Mouse (Mus musculus): Measurements from ENCODE around the gene Rasgrf1. TPM values are rescaled to one million over a fixed set of nuclear protein-coding genes. Genes with fewer than 3 reads are reported as not detected.

Gene Rasgrf1
- polyA plus RNA-seq, 1 experiment: 124 TPM

GRCm38 (mm10) chr9:89901184-89901583 is 8.5 kb upstream of the Rasgrf1 start:
- Histone ChIP-seq H3K27ac (ENCODE audit: insufficient read depth, low read length) (no peak overlapping the region), H3K4me3 (ENCODE audit: insufficient read depth, low read length) (no peak overlapping the region), H3K4me1 (ENCODE audit: control insufficient read depth, insufficient read depth, low read length) (no peaks in the 10 kb centered on the region)
- no peak for TF ChIP-seq POLR2A (IDR thresholded peaks at IDR 0.05; ENCODE audit: extremely low read depth, insufficient read depth, low read length)
- no peak for TF ChIP-seq CTCF (IDR thresholded peaks at IDR 0.05; ENCODE audit: extremely low read depth, insufficient read depth, low read length)

- H3K4me1 ChIP-seq (ENCODE audit: control insufficient read depth, insufficient read depth, low read length): no peaks in the 10 kb centered on the region
- H3K4me3 ChIP-seq (ENCODE audit: insufficient read depth, low read length): no peak overlapping the region
- TF ChIP-seq CTCF (IDR thresholded peaks at IDR 0.05; ENCODE audit: extremely low read depth, insufficient read depth, low read length) (no peak), POLR2A (IDR thresholded peaks at IDR 0.05; ENCODE audit: extremely low read depth, insufficient read depth, low read length) (no peak)
- H3K27ac ChIP-seq (ENCODE audit: insufficient read depth, low read length): no peak overlapping the region
Observed at GRCm38 (mm10) chr9:89902813-89903212, 6.9 kb upstream of the Rasgrf1 start.

- TF ChIP-seq POLR2A (IDR thresholded peaks at IDR 0.05; ENCODE audit: extremely low read depth, insufficient read depth, low read length): no peak
- no peaks in the 10 kb centered on the region for H3K4me1 ChIP-seq (ENCODE audit: control insufficient read depth, insufficient read depth, low read length)
- H3K4me3 ChIP-seq (ENCODE audit: insufficient read depth, low read length): no peak overlapping the region
- no peak overlapping the region for H3K27ac ChIP-seq (ENCODE audit: insufficient read depth, low read length)
Observed at GRCm38 (mm10) chr9:89906645-89907044, 3.1 kb upstream of the Rasgrf1 start.

GRCm38 (mm10) chr9:89907941-89908340 is 1.8 kb upstream of the Rasgrf1 start:
- no peak for TF ChIP-seq CTCF (IDR thresholded peaks at IDR 0.05; ENCODE audit: extremely low read depth, insufficient read depth, low read length)
- no peak for TF ChIP-seq POLR2A (IDR thresholded peaks at IDR 0.05; ENCODE audit: extremely low read depth, insufficient read depth, low read length)
- H3K4me3 ChIP-seq (ENCODE audit: insufficient read depth, low read length): no peak overlapping the region; the same call in 1 of the 2 replicates
- no peaks in the 10 kb centered on the region for H3K4me1 ChIP-seq (ENCODE audit: control insufficient read depth, insufficient read depth, low read length)
- H3K27ac ChIP-seq (ENCODE audit: insufficient read depth, low read length): no peak overlapping the region

GRCm38 (mm10) chr9:89908601-89909000 is 1.1 kb upstream of the Rasgrf1 start:
- H3K4me3 ChIP-seq (ENCODE audit: insufficient read depth, low read length): peak overlapping the region; percentile 85
- H3K4me1 ChIP-seq (ENCODE audit: control insufficient read depth, insufficient read depth, low read length): no peaks in the 10 kb centered on the region
- TF ChIP-seq CTCF (IDR thresholded peaks at IDR 0.05; ENCODE audit: extremely low read depth, insufficient read depth, low read length) (no peak), POLR2A (IDR thresholded peaks at IDR 0.05; ENCODE audit: extremely low read depth, insufficient read depth, low read length) (no peak)
- peak overlapping the region; percentile 88; the same call in 1 of the 2 replicates for H3K27ac ChIP-seq (ENCODE audit: insufficient read depth, low read length)

GRCm38 (mm10) chr9:89910011-89910400 is 298 bp downstream of the Rasgrf1 start:
- H3K27ac ChIP-seq (ENCODE audit: insufficient read depth, low read length): peak overlapping the region; percentile 51
- H3K4me3 ChIP-seq (ENCODE audit: insufficient read depth, low read length): peak overlapping the region; percentile 85
- TF ChIP-seq POLR2A (IDR thresholded peaks at IDR 0.05; ENCODE audit: extremely low read depth, insufficient read depth, low read length) (no peak), CTCF (IDR thresholded peaks at IDR 0.05; ENCODE audit: extremely low read depth, insufficient read depth, low read length) (no peak)

GRCm38 (mm10) chr9:89910741-89911444 is 1.2 kb downstream of the Rasgrf1 start:
- peak overlapping the region; percentile 85 for H3K4me3 ChIP-seq (ENCODE audit: insufficient read depth, low read length)
- TF ChIP-seq POLR2A (IDR thresholded peaks at IDR 0.05; ENCODE audit: extremely low read depth, insufficient read depth, low read length) (no peak), CTCF (IDR thresholded peaks at IDR 0.05; ENCODE audit: extremely low read depth, insufficient read depth, low read length) (no peak)
- no peak overlapping the region for H3K27ac ChIP-seq (ENCODE audit: insufficient read depth, low read length)
- H3K4me1 ChIP-seq (ENCODE audit: control insufficient read depth, insufficient read depth, low read length): peaks cover 2% of the 10 kb centered on the region; the same call in 1 of the 2 replicates

More at GRCm38 (mm10) chr9:89910011-89910400, 298 bp downstream of the Rasgrf1 start:
- peaks cover under 1% of the 10 kb centered on the region; the same call in 1 of the 2 replicates for H3K4me1 ChIP-seq (ENCODE audit: control insufficient read depth, insufficient read depth, low read length)

GRCm38 (mm10) chr9:89911891-89912549 is 2.3 kb downstream of the Rasgrf1 start:
- H3K27ac ChIP-seq (ENCODE audit: insufficient read depth, low read length): no peak overlapping the region
- H3K4me3 ChIP-seq (ENCODE audit: insufficient read depth, low read length): peak overlapping the region; percentile 85; the same call in 1 of the 2 replicates
- TF ChIP-seq POLR2A (IDR thresholded peaks at IDR 0.05; ENCODE audit: extremely low read depth, insufficient read depth, low read length) (no peak), CTCF (IDR thresholded peaks at IDR 0.05; ENCODE audit: extremely low read depth, insufficient read depth, low read length) (no peak)
- H3K4me1 ChIP-seq (ENCODE audit: control insufficient read depth, insufficient read depth, low read length): peaks cover 2% of the 10 kb centered on the region; the same call in 1 of the 2 replicates

- Histone ChIP-seq H3K4me3 (ENCODE audit: insufficient read depth, low read length) (no peak overlapping the region), H3K27ac (ENCODE audit: insufficient read depth, low read length) (no peak overlapping the region), H3K4me1 (ENCODE audit: control insufficient read depth, insufficient read depth, low read length) (peaks cover 2% of the 10 kb centered on the region; the same call in 1 of the 2 replicates)
- no peak for TF ChIP-seq CTCF (IDR thresholded peaks at IDR 0.05; ENCODE audit: extremely low read depth, insufficient read depth, low read length)
- no peak for TF ChIP-seq POLR2A (IDR thresholded peaks at IDR 0.05; ENCODE audit: extremely low read depth, insufficient read depth, low read length)
Observed at GRCm38 (mm10) chr9:89913135-89913534, 3.4 kb downstream of the Rasgrf1 start.

- Histone ChIP-seq H3K27ac (ENCODE audit: insufficient read depth, low read length) (no peak overlapping the region), H3K4me1 (ENCODE audit: control insufficient read depth, insufficient read depth, low read length) (peaks cover 2% of the 10 kb centered on the region; the same call in 1 of the 2 replicates), H3K4me3 (ENCODE audit: insufficient read depth, low read length) (no peak overlapping the region)
- no peak for TF ChIP-seq CTCF (IDR thresholded peaks at IDR 0.05; ENCODE audit: extremely low read depth, insufficient read depth, low read length)
- no peak for TF ChIP-seq POLR2A (IDR thresholded peaks at IDR 0.05; ENCODE audit: extremely low read depth, insufficient read depth, low read length)
Observed at GRCm38 (mm10) chr9:89916471-89916870, 6.8 kb downstream of the Rasgrf1 start.

All from cortical plate, adult 2 months (tissue).